Mouse (Mus musculus) stomach, embryonic 16.5 days (tissue): ENCODE measurements around the gene Nr1d1. TPM values are rescaled to one million over a fixed set of nuclear protein-coding genes. Genes with fewer than 3 reads are reported as not detected.
A peak's percentile ranks its signal among the peaks of the same experiment; 100 is the strongest.

Experiments used
- ATAC-seq: fragments of 200-750 bp; cut with Nextera tagmentation; 2 replicates; pipeline ENCODE4 v1.8.0; 2017; ENCODE audit warnings: moderate number of reproducible peaks, moderate TSS enrichment; ENCODE audit not compliant: insufficient read depth, low FRiP score
- H3K27ac ChIP-seq: fragments of 300-500 bp; sonication (generic); 2 replicates; pipeline ENCODE4 v1.5.1; 2014; ENCODE audit warnings: low read length
- H3K27me3 ChIP-seq: fragments of 300-500 bp; sonication (generic); 2 replicates; pipeline ENCODE4 v1.6.1; 2014; ENCODE audit warnings: low read length, control low read depth, mixed read lengths; ENCODE audit not compliant: control insufficient read depth, insufficient read depth
- H3K36me3 ChIP-seq: fragments of 300-500 bp; sonication (generic); 2 replicates; pipeline ENCODE4 v1.6.1; 2014; ENCODE audit warnings: low read length; ENCODE audit not compliant: control insufficient read depth, insufficient read depth
- H3K4me1 ChIP-seq: fragments of 300-500 bp; sonication (generic); 2 replicates; pipeline ENCODE4 v1.6.1; 2014; ENCODE audit warnings: low read length, control low read depth, mixed read lengths; ENCODE audit not compliant: control insufficient read depth, insufficient read depth
- H3K4me2 ChIP-seq: fragments of 300-500 bp; sonication (generic); 2 replicates; pipeline ENCODE4 v1.6.1; 2014; ENCODE audit warnings: low read depth, low read length, mixed read lengths
- H3K4me3 ChIP-seq: fragments of 300-500 bp; sonication (generic); replicated peaks from 2 replicates; pipeline ENCODE4 v1.5.1; 2014; ENCODE audit warnings: mild to moderate bottlenecking, low read length
- H3K9ac ChIP-seq: fragments of 300-500 bp; sonication (generic); 2 replicates; pipeline ENCODE4 v1.6.1; 2014; ENCODE audit warnings: low read length
- H3K9me3 ChIP-seq: fragments of 300-500 bp; sonication (generic); replicated peaks from 2 replicates; pipeline ENCODE4 v1.6.1; 2016; ENCODE audit warnings: low read length, control low read depth; ENCODE audit not compliant: control insufficient read depth
- WGBS: fragments of 180-500 bp; shearing (Covaris S2); extraction: QIAGEN DNeasy Blood & Tissue Kit; methylation state at CpG from one replicate; pipeline ENCODE4 v1.1.7; 2014; 5-methylcytosine and 5-hydroxymethylcytosine counted together
- polyA plus RNA-seq: library from polyadenylated mRNA; unstranded; fragments of >200 nt; fragmentation: Nextera tagmentation; extraction: Ambion mirVana; gene quantifications from 2 replicates; pipeline ENCODE4 v1.2.1, GENCODE M21; 2015

Gene Nr1d1
- 2.6 and 4.1 TPM in 2 replicates for polyA plus RNA-seq

- Histone ChIP-seq H3K4me3 (peak within 1 kb of the TSS; percentile 47), H3K4me1 (peaks cover 50% of the 10 kb centered on the region), H3K9ac (peak within 1 kb of the TSS; percentile 72), H3K4me2 (peak within 1 kb of the TSS; percentile 95), H3K36me3 (0 out of 2 replicates have a peak, but pooled peaks cover 9% of the 10 kb centered on the region), H3K27me3 (no peaks in the 10 kb centered on the region), H3K27ac (peak within 1 kb of the TSS; percentile 96), H3K9me3 (no peaks in the 10 kb centered on the region)
- WGBS: under 1% methylated on average over 22 of the region's 22 CpGs
- no peak for ATAC-seq
Measured at GRCm38 (mm10) chr11:98774582-98775347, at the start of gene Nr1d1. TSS of gene Nr1d1 (minus strand) at chr11:98775333.

- ATAC-seq: no peak
- 93% methylated on average over 5 of the region's 5 CpGs for WGBS
- Histone ChIP-seq H3K4me1 (no peaks in the 10 kb centered on the region), H3K9me3 (no peaks in the 10 kb centered on the region), H3K36me3 (peaks cover 49% of the 10 kb centered on the region), H3K27me3 (no peaks in the 10 kb centered on the region), H3K27ac (no peak overlapping the region), H3K9ac (no peak overlapping the region), H3K4me2 (no peak overlapping the region), H3K4me3 (no peak overlapping the region)
Measured at GRCm38 (mm10) chr11:98820968-98821367, 45.8 kb upstream of the Nr1d1 start.

GRCm38 (mm10) chr11:98816706-98817239 lies 41.6 kb upstream of the Nr1d1 start:
- 92% methylated on average over 1 of the region's 1 CpGs for WGBS
- Histone ChIP-seq H3K4me2 (no peak overlapping the region), H3K4me3 (no peak overlapping the region), H3K27ac (no peak overlapping the region), H3K4me1 (no peaks in the 10 kb centered on the region), H3K27me3 (no peaks in the 10 kb centered on the region), H3K36me3 (peaks cover 40% of the 10 kb centered on the region), H3K9ac (no peak overlapping the region), H3K9me3 (no peaks in the 10 kb centered on the region)
- ATAC-seq: no peak

- Histone ChIP-seq H3K27me3 (no peaks in the 10 kb centered on the region), H3K4me1 (peaks cover 10% of the 10 kb centered on the region), H3K9me3 (no peaks in the 10 kb centered on the region), H3K4me3 (peak overlapping the region; percentile 75), H3K36me3 (peaks cover 12% of the 10 kb centered on the region), H3K4me2 (peak overlapping the region; percentile 74), H3K27ac (peak overlapping the region; percentile 99; the same call in 1 of the 2 replicates), H3K9ac (peak overlapping the region; percentile 91)
- WGBS: 43% methylated on average over 7 of the region's 7 CpGs
- ATAC-seq: no peak
Measured at GRCm38 (mm10) chr11:98810686-98811085, 35.6 kb upstream of the Nr1d1 start.

- Histone ChIP-seq H3K9me3 (no peaks in the 10 kb centered on the region), H3K27me3 (no peaks in the 10 kb centered on the region), H3K36me3 (peaks cover 15% of the 10 kb centered on the region; the same call in 1 of the 2 replicates), H3K4me1 (peaks cover 10% of the 10 kb centered on the region), H3K4me3 (peak overlapping the region; percentile 75), H3K4me2 (peak overlapping the region; percentile 74), H3K27ac (peak overlapping the region; percentile 99), H3K9ac (peak overlapping the region; percentile 91)
- under 1% methylated on average over 84 of the region's 84 CpGs for WGBS
- ATAC-seq: peak; percentile 99
Measured at GRCm38 (mm10) chr11:98809457-98810290, 34.5 kb upstream of the Nr1d1 start.

GRCm38 (mm10) chr11:98808417-98808816 lies 33.3 kb upstream of the Nr1d1 start:
- Histone ChIP-seq H3K27ac (peak overlapping the region; percentile 71; the same call in 1 of the 2 replicates), H3K4me3 (no peak overlapping the region), H3K36me3 (peaks cover 18% of the 10 kb centered on the region; the same call in 1 of the 2 replicates), H3K27me3 (no peaks in the 10 kb centered on the region), H3K4me2 (peak overlapping the region; percentile 42; the same call in 1 of the 2 replicates), H3K9me3 (no peaks in the 10 kb centered on the region), H3K4me1 (peaks cover 10% of the 10 kb centered on the region), H3K9ac (no peak overlapping the region)
- ATAC-seq: no peak
- WGBS: 71% methylated on average over 2 of the region's 2 CpGs

- H3K4me2 ChIP-seq: no peak within 1 kb of the TSS
- ATAC-seq: no peak
- no peaks in the 10 kb centered on the region for H3K9me3 ChIP-seq
- no peak within 1 kb of the TSS for H3K4me3 ChIP-seq
- no peak within 1 kb of the TSS for H3K27ac ChIP-seq
- H3K36me3 ChIP-seq: peaks cover 14% of the 10 kb centered on the region
- H3K27me3 ChIP-seq: no peaks in the 10 kb centered on the region
- no peak within 1 kb of the TSS for H3K9ac ChIP-seq
- WGBS: 91% methylated on average over 5 of the region's 5 CpGs
- no peaks in the 10 kb centered on the region; the same call in 1 of the 2 replicates for H3K4me1 ChIP-seq
Measured at GRCm38 (mm10) chr11:98804605-98805004, 29.5 kb upstream of the Nr1d1 start, which contains the start of gene Casc3. TSS of gene Casc3 (plus strand) at chr11:98804905.

- H3K4me1 ChIP-seq: peaks cover 22% of the 10 kb centered on the region
- no peaks in the 10 kb centered on the region for H3K9me3 ChIP-seq
- no peaks in the 10 kb centered on the region for H3K27me3 ChIP-seq
- 32% methylated on average over 4 of the region's 4 CpGs for WGBS
- H3K27ac ChIP-seq: 0 out of 2 replicates have a peak overlapping the region, but pooled peaks have one; percentile 100
- H3K4me2 ChIP-seq: peak overlapping the region; percentile 97
- peak overlapping the region; percentile 100 for H3K4me3 ChIP-seq
- no peak for ATAC-seq
- H3K36me3 ChIP-seq: no peaks in the 10 kb centered on the region; the same call in 1 of the 2 replicates
- H3K9ac ChIP-seq: peak overlapping the region; percentile 100
Measured at GRCm38 (mm10) chr11:98797909-98798308, 22.8 kb upstream of the Nr1d1 start.
